Mouse (Mus musculus) stomach, embryonic 15.5 days (tissue): ENCODE results near the gene Ilf3. TPM values are rescaled to one million over a fixed set of nuclear protein-coding genes. Genes with fewer than 3 reads are reported as not detected.

Experiments used
- ATAC-seq: fragments of 200-750 bp; cut with Nextera tagmentation; 2 replicates; pipeline ENCODE4 v1.8.0; 2017; ENCODE audit warnings: low read depth, moderate number of reproducible peaks, moderate TSS enrichment; ENCODE audit not compliant: insufficient read depth, low FRiP score
- H3K27ac ChIP-seq: fragments of 300-500 bp; sonication (generic); 2 replicates; pipeline ENCODE4 v1.5.1; 2015; ENCODE audit warnings: mild to moderate bottlenecking, inconsistent platforms
- H3K27me3 ChIP-seq: fragments of 300-500 bp; sonication (generic); replicated peaks from 2 replicates; pipeline ENCODE4 v1.6.1; 2015; ENCODE audit warnings: inconsistent platforms
- H3K36me3 ChIP-seq: fragments of 300-500 bp; sonication (generic); 2 replicates; pipeline ENCODE4 v1.6.1; 2015; ENCODE audit warnings: inconsistent platforms
- H3K4me1 ChIP-seq: fragments of 300-500 bp; sonication (generic); 2 replicates; pipeline ENCODE4 v1.6.1; 2015; ENCODE audit warnings: inconsistent platforms
- H3K4me2 ChIP-seq: fragments of 300-500 bp; sonication (generic); 2 replicates; pipeline ENCODE4 v1.6.1; 2015; ENCODE audit warnings: mild to moderate bottlenecking, inconsistent platforms
- H3K4me3 ChIP-seq: fragments of 300-500 bp; sonication (generic); replicated peaks from 2 replicates; pipeline ENCODE4 v1.5.1; 2015; ENCODE audit warnings: inconsistent platforms
- H3K9ac ChIP-seq: fragments of 300-500 bp; sonication (generic); 2 replicates; pipeline ENCODE4 v1.6.1; 2015; ENCODE audit warnings: inconsistent platforms
- H3K9me3 ChIP-seq: fragments of 300-500 bp; sonication (generic); 2 replicates; pipeline ENCODE4 v1.6.1; 2016; ENCODE audit warnings: inconsistent platforms
- WGBS: fragments of 180-500 bp; shearing (Covaris S2); methylation state at CpG from one replicate; pipeline ENCODE4 v1.1.7; 2015; 5-methylcytosine and 5-hydroxymethylcytosine counted together
- polyA plus RNA-seq: library from polyadenylated mRNA; unstranded; fragments of >200 nt; fragmentation: Nextera tagmentation; extraction: Ambion mirVana; gene quantifications from 2 replicates; pipeline ENCODE4 v1.2.1, GENCODE M21; 2015

Ilf3 gene
- polyA plus RNA-seq, 1 experiment from 2014 or later: 150 TPM

GRCm38 (mm10) chr9:21372508-21372907 is 4.8 kb downstream of the Ilf3 start:
- no peak for ATAC-seq
- Histone ChIP-seq H3K9me3 (no peaks in the 10 kb centered on the region), H3K27me3 (no peaks in the 10 kb centered on the region), H3K9ac (no peak overlapping the region), H3K27ac (no peak overlapping the region), H3K4me2 (no peak overlapping the region), H3K4me3 (no peak overlapping the region), H3K36me3 (no peaks in the 10 kb centered on the region), H3K4me1 (peaks cover 11% of the 10 kb centered on the region)
- WGBS: 74% methylated on average over 1 of the region's 1 CpGs

- Histone ChIP-seq H3K27me3 (no peaks in the 10 kb centered on the region), H3K4me3 (no peak overlapping the region), H3K4me2 (no peak overlapping the region), H3K4me1 (0 out of 2 replicates have a peak, but pooled peaks cover 8% of the 10 kb centered on the region), H3K9me3 (no peaks in the 10 kb centered on the region), H3K36me3 (0 out of 2 replicates have a peak, but pooled peaks cover 5% of the 10 kb centered on the region), H3K9ac (no peak overlapping the region), H3K27ac (no peak overlapping the region)
- ATAC-seq: no peak
- 64% methylated on average over 3 of the region's 3 CpGs for WGBS
These were observed 11.5 kb downstream of the Ilf3 start for GRCm38 (mm10) chr9:21379195-21379594.

GRCm38 (mm10) chr9:21380868-21381267 is 13.2 kb downstream of the Ilf3 start:
- Histone ChIP-seq H3K27ac (no peak overlapping the region), H3K4me2 (no peak overlapping the region), H3K4me3 (no peak overlapping the region), H3K9ac (no peak overlapping the region), H3K36me3 (0 out of 2 replicates have a peak, but pooled peaks cover 5% of the 10 kb centered on the region), H3K4me1 (0 out of 2 replicates have a peak, but pooled peaks cover 8% of the 10 kb centered on the region), H3K27me3 (no peaks in the 10 kb centered on the region), H3K9me3 (no peaks in the 10 kb centered on the region)
- no peak for ATAC-seq

- no peak for ATAC-seq
- Histone ChIP-seq H3K27ac (no peak overlapping the region), H3K27me3 (no peaks in the 10 kb centered on the region), H3K4me3 (no peak overlapping the region), H3K4me2 (no peak overlapping the region), H3K36me3 (peaks cover 12% of the 10 kb centered on the region; the same call in 1 of the 2 replicates), H3K9me3 (no peaks in the 10 kb centered on the region), H3K4me1 (no peaks in the 10 kb centered on the region), H3K9ac (no peak overlapping the region)
These were observed 16.3 kb downstream of the Ilf3 start for GRCm38 (mm10) chr9:21383966-21384365.

- H3K4me2 ChIP-seq: no peak overlapping the region
These were observed 25.0 kb downstream of the Ilf3 start for GRCm38 (mm10) chr9:21392646-21393175.

GRCm38 (mm10) chr9:21395692-21396091 is 28.0 kb downstream of the Ilf3 start:
- Histone ChIP-seq H3K4me3 (no peak overlapping the region), H3K9ac (no peak overlapping the region), H3K4me2 (no peak overlapping the region), H3K9me3 (no peaks in the 10 kb centered on the region), H3K27ac (no peak overlapping the region), H3K36me3 (peaks cover 89% of the 10 kb centered on the region), H3K4me1 (no peaks in the 10 kb centered on the region), H3K27me3 (no peaks in the 10 kb centered on the region)
- no peak for ATAC-seq
- 91% methylated on average over 3 of the region's 3 CpGs for WGBS

More at GRCm38 (mm10) chr9:21392646-21393175, 25.0 kb downstream of the Ilf3 start:
- H3K27me3 ChIP-seq: no peaks in the 10 kb centered on the region
- peaks cover 83% of the 10 kb centered on the region for H3K36me3 ChIP-seq
- no peak overlapping the region for H3K4me3 ChIP-seq
- no peak overlapping the region for H3K27ac ChIP-seq
- H3K9ac ChIP-seq: no peak overlapping the region
- ATAC-seq: no peak
- H3K4me1 ChIP-seq: no peaks in the 10 kb centered on the region
- no peaks in the 10 kb centered on the region for H3K9me3 ChIP-seq
- WGBS: 85% methylated on average over 10 of the region's 10 CpGs

GRCm38 (mm10) chr9:21397170-21397569 is 29.5 kb downstream of the Ilf3 start:
- no peak overlapping the region for H3K4me3 ChIP-seq

GRCm38 (mm10) chr9:21401042-21401441 is 33.4 kb downstream of the Ilf3 start:
- no peak for ATAC-seq
- Histone ChIP-seq H3K9me3 (no peaks in the 10 kb centered on the region), H3K36me3 (peaks cover 83% of the 10 kb centered on the region), H3K4me2 (no peak overlapping the region), H3K4me1 (no peaks in the 10 kb centered on the region), H3K4me3 (no peak overlapping the region), H3K9ac (no peak overlapping the region), H3K27me3 (no peaks in the 10 kb centered on the region), H3K27ac (no peak overlapping the region)
- 93% methylated on average over 9 of the region's 9 CpGs for WGBS

More at GRCm38 (mm10) chr9:21397170-21397569, 29.5 kb downstream of the Ilf3 start:
- no peak for ATAC-seq
- Histone ChIP-seq H3K27me3 (no peaks in the 10 kb centered on the region), H3K4me1 (no peaks in the 10 kb centered on the region), H3K36me3 (peaks cover 83% of the 10 kb centered on the region), H3K4me2 (no peak overlapping the region), H3K9ac (no peak overlapping the region), H3K27ac (no peak overlapping the region), H3K9me3 (no peaks in the 10 kb centered on the region)
- WGBS: 92% methylated on average over 3 of the region's 3 CpGs

GRCm38 (mm10) chr9:21402764-21403253 is 35.1 kb downstream of the Ilf3 start:
- H3K9me3 ChIP-seq: no peaks in the 10 kb centered on the region
- no peak overlapping the region for H3K4me2 ChIP-seq
- no peak overlapping the region for H3K9ac ChIP-seq
- no peaks in the 10 kb centered on the region for H3K27me3 ChIP-seq
- H3K36me3 ChIP-seq: peaks cover 78% of the 10 kb centered on the region
- no peak for ATAC-seq
- H3K4me1 ChIP-seq: no peaks in the 10 kb centered on the region
- H3K4me3 ChIP-seq: no peak overlapping the region
- no peak overlapping the region for H3K27ac ChIP-seq
- 75% methylated on average over 11 of the region's 11 CpGs for WGBS

GRCm38 (mm10) chr9:21403745-21404144 is 36.1 kb downstream of the Ilf3 start:
- no peaks in the 10 kb centered on the region for H3K27me3 ChIP-seq
- no peaks in the 10 kb centered on the region for H3K9me3 ChIP-seq
- H3K9ac ChIP-seq: no peak overlapping the region
- peaks cover 72% of the 10 kb centered on the region for H3K36me3 ChIP-seq
- no peak overlapping the region for H3K4me3 ChIP-seq
- no peaks in the 10 kb centered on the region for H3K4me1 ChIP-seq
- H3K27ac ChIP-seq: no peak overlapping the region
- no peak overlapping the region for H3K4me2 ChIP-seq
- WGBS: 91% methylated on average over 5 of the region's 5 CpGs
- ATAC-seq: no peak

- Histone ChIP-seq H3K4me3 (no peak overlapping the region), H3K9me3 (no peaks in the 10 kb centered on the region), H3K4me2 (no peak overlapping the region), H3K36me3 (peaks cover 56% of the 10 kb centered on the region), H3K27me3 (no peaks in the 10 kb centered on the region), H3K4me1 (no peaks in the 10 kb centered on the region), H3K27ac (no peak overlapping the region), H3K9ac (no peak overlapping the region)
- WGBS: 71% methylated on average over 4 of the region's 4 CpGs
- no peak for ATAC-seq
These were observed 37.9 kb downstream of the Ilf3 start for GRCm38 (mm10) chr9:21405525-21405924.

- Histone ChIP-seq H3K4me1 (peaks cover 6% of the 10 kb centered on the region; the same call in 1 of the 2 replicates), H3K4me2 (no peak overlapping the region), H3K9me3 (no peaks in the 10 kb centered on the region), H3K27ac (no peak overlapping the region), H3K36me3 (peaks cover 38% of the 10 kb centered on the region), H3K4me3 (no peak overlapping the region), H3K9ac (no peak overlapping the region), H3K27me3 (no peaks in the 10 kb centered on the region)
- 10% methylated on average over 4 of the region's 4 CpGs for WGBS
- ATAC-seq: no peak
These were observed 40.3 kb downstream of the Ilf3 start for GRCm38 (mm10) chr9:21407951-21408350.

GRCm38 (mm10) chr9:21408624-21409023 is 41.0 kb downstream of the Ilf3 start:
- Histone ChIP-seq H3K9me3 (no peaks in the 10 kb centered on the region), H3K27me3 (no peaks in the 10 kb centered on the region), H3K27ac (no peak overlapping the region), H3K36me3 (peaks cover 31% of the 10 kb centered on the region), H3K4me2 (no peak overlapping the region), H3K9ac (no peak overlapping the region), H3K4me3 (no peak overlapping the region), H3K4me1 (peaks cover 6% of the 10 kb centered on the region; the same call in 1 of the 2 replicates)
- 71% methylated on average over 7 of the region's 7 CpGs for WGBS
- no peak for ATAC-seq
